Mouse (Mus musculus) ES-E14 (cell line): Measurements from ENCODE around the gene Gsap.

ENCODE experiments used
- CHD2 ChIP-seq: IDR thresholded peaks from 2 replicates; pipeline ENCODE4 v1.6.1; 2014; ENCODE audit warnings: mild to moderate bottlenecking, low read depth, low read length, inconsistent platforms
- HCFC1 ChIP-seq: IDR thresholded peaks from 2 replicates; pipeline ENCODE4 v1.6.1; 2012; ENCODE audit warnings: low read length, inconsistent platforms, borderline replicate concordance; ENCODE audit not compliant: insufficient read depth
- MAFK ChIP-seq: IDR thresholded peaks from 2 replicates; pipeline ENCODE4 v1.6.1; 2014; ENCODE audit warnings: mild to moderate bottlenecking, low read depth, low read length, inconsistent platforms; ENCODE audit not compliant: insufficient read depth
- ZC3H11A ChIP-seq: IDR thresholded peaks from 2 replicates; pipeline ENCODE4 v1.6.1; 2012; ENCODE audit warnings: low read depth, mild to moderate bottlenecking, inconsistent platforms, low read length, borderline replicate concordance
- ZNF384 ChIP-seq: IDR thresholded peaks from 2 replicates; pipeline ENCODE4 v1.6.1; 2012; ENCODE audit warnings: low read depth, low read length, inconsistent platforms

- no peak for TF ChIP-seq HCFC1
- no peak for TF ChIP-seq CHD2
- TF ChIP-seq ZC3H11A = no peak
- TF ChIP-seq MAFK = no peak
- TF ChIP-seq ZNF384 = no peak
Observed at GRCm38 (mm10) chr5:21212933-21213332, 26.9 kb downstream of the Gsap start.
